In the genomic region with DNA sequence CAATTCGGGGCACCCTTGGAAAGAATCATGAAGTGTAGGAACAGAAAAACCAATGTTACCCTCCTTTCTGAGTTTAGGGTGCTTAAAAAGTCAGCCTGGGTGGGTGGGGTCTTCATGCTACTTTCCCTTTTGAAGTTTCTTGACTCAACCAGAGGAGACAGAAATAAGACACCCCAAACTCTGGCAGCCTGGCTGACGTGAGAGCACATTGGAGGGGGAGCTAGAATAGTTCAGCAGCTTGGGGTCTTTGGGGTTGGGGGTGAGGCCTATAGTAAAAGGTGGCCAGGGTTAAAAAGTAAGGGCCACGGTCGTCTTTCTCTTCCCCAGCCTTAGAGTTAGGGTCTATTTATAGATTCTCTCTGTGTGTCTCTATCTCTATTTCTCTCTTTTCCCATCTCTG, we compare ENCODE assay signal across 15 mouse cellular contexts. TPM values are rescaled to one million over a fixed set of nuclear protein-coding genes. Genes with fewer than 3 reads are reported as not detected.
DNase-seq lines count a peak whose midpoint lies in the region; ATAC-seq and TF ChIP-seq lines count a peak whose summit lies in the region.
"Had no signal": no experiment of that assay in that cellular context is flagged by ENCODE, and none has a peak within 500 bp of the region (broad histone marks: within the 10 kb centered on the region; RNA-seq: fewer than 3 reads in every experiment).

No protein-coding gene starts in this region.

- no peaks in the 10 kb centered on the region for H3K36me3 ChIP-seq in neural tube, embryonic 13.5 days
- H3K36me3 ChIP-seq in neural tube, embryonic 15.5 days: no peaks in the 10 kb centered on the region
- no peaks in the 10 kb centered on the region for H3K36me3 ChIP-seq in hindbrain, embryonic 11.5 days (ENCODE audit: control insufficient read depth, insufficient read depth, low read length)
- H3K36me3 ChIP-seq in limb, embryonic 15.5 days: no peaks in the 10 kb centered on the region
- no peaks in the 10 kb centered on the region for H3K36me3 ChIP-seq in midbrain, postnatal 0 days (ENCODE audit: insufficient read depth, low read length)
- no peaks in the 10 kb centered on the region for H3K36me3 ChIP-seq in heart, embryonic 12.5 days
- H3K36me3 ChIP-seq: heart, embryonic 13.5 days had no signal

- H3K4me1 ChIP-seq in neural tube, embryonic 13.5 days (replicated peaks): peaks cover 56% of the 10 kb centered on the region
- H3K4me1 ChIP-seq in neural tube, embryonic 15.5 days: peaks cover 49% of the 10 kb centered on the region
- H3K4me1 ChIP-seq in hindbrain, embryonic 11.5 days (replicated peaks; ENCODE audit: control insufficient read depth, insufficient read depth, low read length): peaks cover 18% of the 10 kb centered on the region
- peaks cover 59% of the 10 kb centered on the region for H3K4me1 ChIP-seq in limb, embryonic 15.5 days
- H3K4me1 ChIP-seq in midbrain, postnatal 0 days (ENCODE audit: insufficient read depth, low read length): peaks cover 5% of the 10 kb centered on the region
- H3K4me1 ChIP-seq in heart, embryonic 12.5 days (replicated peaks): peaks cover 40% of the 10 kb centered on the region

- no peak overlapping the region for H3K9ac ChIP-seq in neural tube, embryonic 13.5 days
- H3K9ac ChIP-seq in neural tube, embryonic 15.5 days (replicated peaks): no peak overlapping the region
- no peak overlapping the region for H3K9ac ChIP-seq in hindbrain, embryonic 11.5 days (ENCODE audit: low read depth, low read length)
- no peak overlapping the region for H3K9ac ChIP-seq in limb, embryonic 15.5 days
- no peak overlapping the region for H3K9ac ChIP-seq in midbrain, postnatal 0 days (replicated peaks; ENCODE audit: low read length, poor library complexity, severe bottlenecking)
- H3K9ac ChIP-seq in heart, embryonic 12.5 days: no peak overlapping the region
- H3K9ac ChIP-seq: heart, embryonic 13.5 days had no signal

- ATAC-seq in neural tube, embryonic 13.5 days (ENCODE audit: low read depth): no peak
- ATAC-seq in neural tube, embryonic 15.5 days (ENCODE audit: low FRiP score): no peak
- ATAC-seq in hindbrain, embryonic 11.5 days (ENCODE audit: low FRiP score): no peak
- ATAC-seq in limb, embryonic 15.5 days (ENCODE audit: insufficient number of reproducible peaks, low FRiP score, low TSS enrichment, low read depth): no peak
- ATAC-seq in midbrain, postnatal 0 days (ENCODE audit: low FRiP score): no peak
- no peak for ATAC-seq in heart, embryonic 12.5 days (ENCODE audit: insufficient number of reproducible peaks, low FRiP score)

- no peaks in the 10 kb centered on the region for H3K9me3 ChIP-seq in neural tube, embryonic 13.5 days
- no peaks in the 10 kb centered on the region for H3K9me3 ChIP-seq in neural tube, embryonic 15.5 days (replicated peaks)
- no peaks in the 10 kb centered on the region for H3K9me3 ChIP-seq in hindbrain, embryonic 11.5 days (ENCODE audit: control insufficient read depth, low read length)
- no peaks in the 10 kb centered on the region for H3K9me3 ChIP-seq in limb, embryonic 15.5 days
- no peaks in the 10 kb centered on the region for H3K9me3 ChIP-seq in midbrain, postnatal 0 days (ENCODE audit: low read length)
- no peaks in the 10 kb centered on the region for H3K9me3 ChIP-seq in heart, embryonic 12.5 days (replicated peaks)
- H3K9me3 ChIP-seq: heart, embryonic 13.5 days had no signal

- H3K27ac ChIP-seq in neural tube, embryonic 13.5 days (replicated peaks): no peak overlapping the region
- no peak overlapping the region for H3K27ac ChIP-seq in neural tube, embryonic 15.5 days (replicated peaks)
- H3K27ac ChIP-seq in hindbrain, embryonic 11.5 days (ENCODE audit: low read depth, low read length): no peak overlapping the region
- no peak overlapping the region for H3K27ac ChIP-seq in limb, embryonic 15.5 days
- peak overlapping the region; percentile 79; the same call in 1 of the 2 replicates for H3K27ac ChIP-seq in midbrain, postnatal 0 days (ENCODE audit: low read depth, low read length)
- H3K27ac ChIP-seq in heart, embryonic 12.5 days (ENCODE audit: poor library complexity, severe bottlenecking): no peak overlapping the region
- H3K27ac ChIP-seq: heart, embryonic 13.5 days; stomach, postnatal 0 days had no signal

- no peak for DNase-seq in hindbrain, embryonic 11.5 days (ENCODE audit: low spot score)
- no peak for DNase-seq in midbrain, postnatal 0 days (ENCODE audit: low spot score)
- no peak for DNase-seq in gastrocnemius, postnatal 4 days (ENCODE audit: low spot score in 2 of 2)
- DNase-seq in cerebellum, adult 11-12 months: no peak
- DNase-seq: cerebellum, postnatal 25 days; kidney, postnatal 25 days had no signal

- H3K4me3 ChIP-seq in neural tube, embryonic 13.5 days: 0 out of 2 replicates have a peak overlapping the region, but pooled peaks have one; percentile 37
- no peak overlapping the region for H3K4me3 ChIP-seq in neural tube, embryonic 15.5 days (replicated peaks)
- peak overlapping the region; percentile 39; the same call in 1 of the 2 replicates for H3K4me3 ChIP-seq in hindbrain, embryonic 11.5 days (ENCODE audit: low read depth, low read length)
- H3K4me3 ChIP-seq in limb, embryonic 15.5 days: peak overlapping the region; percentile 58
- peak overlapping the region; percentile 55 for H3K4me3 ChIP-seq in midbrain, postnatal 0 days (ENCODE audit: low read depth, low read length)
- H3K4me3 ChIP-seq in heart, embryonic 12.5 days: no peak overlapping the region
- H3K4me3 ChIP-seq: heart, embryonic 13.5 days had no signal

- no peak for TF ChIP-seq CTCF in midbrain, postnatal 0 days (IDR thresholded peaks at IDR 0.05)

- H3K27me3 ChIP-seq in neural tube, embryonic 13.5 days: peaks cover 99% of the 10 kb centered on the region
- peaks cover 95% of the 10 kb centered on the region for H3K27me3 ChIP-seq in neural tube, embryonic 15.5 days (replicated peaks)
- H3K27me3 ChIP-seq in hindbrain, embryonic 11.5 days (ENCODE audit: control insufficient read depth, insufficient read depth, low read length): peaks cover 93% of the 10 kb centered on the region
- peaks cover 93% of the 10 kb centered on the region for H3K27me3 ChIP-seq in limb, embryonic 15.5 days
- H3K27me3 ChIP-seq in midbrain, postnatal 0 days (ENCODE audit: insufficient read depth, low read length): peaks cover 69% of the 10 kb centered on the region
- peaks cover 89% of the 10 kb centered on the region for H3K27me3 ChIP-seq in heart, embryonic 12.5 days (replicated peaks)

- 10% methylated on average over 4 of the region's 4 CpGs for WGBS in neural tube, embryonic 13.5 days
- WGBS in neural tube, embryonic 15.5 days: 6% methylated on average over 4 of the region's 4 CpGs
- 8% methylated on average over 4 of the region's 4 CpGs for WGBS in hindbrain, embryonic 11.5 days
- 47% methylated on average over 4 of the region's 4 CpGs for WGBS in limb, embryonic 15.5 days
- 26% methylated on average over 4 of the region's 4 CpGs for WGBS in midbrain, postnatal 0 days
- WGBS in heart, embryonic 12.5 days: 10% methylated on average over 4 of the region's 4 CpGs

- peak overlapping the region; percentile 27; the same call in 1 of the 2 replicates for H3K4me2 ChIP-seq in neural tube, embryonic 13.5 days
- H3K4me2 ChIP-seq in neural tube, embryonic 15.5 days: no peak overlapping the region
- no peak overlapping the region; the same call in 1 of the 2 replicates for H3K4me2 ChIP-seq in hindbrain, embryonic 11.5 days (replicated peaks; ENCODE audit: low read depth, low read length)
- H3K4me2 ChIP-seq in limb, embryonic 15.5 days: peak overlapping the region; percentile 87
- H3K4me2 ChIP-seq in midbrain, postnatal 0 days (ENCODE audit: low read depth, low read length, poor library complexity, severe bottlenecking): peak overlapping the region; percentile 72
- no peak overlapping the region for H3K4me2 ChIP-seq in heart, embryonic 12.5 days
- H3K4me2 ChIP-seq: heart, embryonic 13.5 days had no signal

RNA-seq across cellular contexts. Expression of gene Lhx2, which starts 14.6 kb away (rescaled TPM):
- polyA plus RNA-seq in neural tube, embryonic 13.5 days (2015; fragmentation: Nextera tagmentation; extraction: Ambion mirVana): 3.7 and 4.3 TPM in 2 replicates
- 1.6 and 3.0 TPM in 2 replicates for polyA plus RNA-seq in neural tube, embryonic 15.5 days (2015; fragmentation: Nextera tagmentation; extraction: Ambion mirVana)
- 21.9 and 24.4 TPM in 2 replicates for polyA plus RNA-seq in hindbrain, embryonic 11.5 days (2014; fragmentation: Nextera tagmentation; extraction: Ambion mirVana)
- polyA plus RNA-seq in limb, embryonic 15.5 days (2015; fragmentation: Nextera tagmentation; extraction: Ambion mirVana): 5.1 and 8.5 TPM in 2 replicates
- total RNA-seq in midbrain, postnatal 0 days (2014; rRNA removed): 77.5 and 90.1 TPM in 2 replicates
- polyA plus RNA-seq in midbrain, postnatal 0 days (2015; fragmentation: Nextera tagmentation; extraction: Ambion mirVana): 22.1 and 23.8 TPM in 2 replicates
- 0.36 and 0.70 TPM in 2 replicates for polyA plus RNA-seq in heart, embryonic 12.5 days (2016; fragmentation: Nextera tagmentation; extraction: Ambion mirVana)
- total RNA-seq in gastrocnemius, postnatal 4 days (2021): under 1 TPM; 0.78 TPM
- total RNA-seq: megakaryocyte-erythroid progenitor cell, adult 5-6 weeks had no signal
- polyA plus RNA-seq: intestine, embryonic 14.5 days; lung, embryonic 16.5 days; stomach, postnatal 0 days had no signal

Comparison
In these comparisons a context has a peak if more than half of its experiments do, and no peak if none do; other contexts are left out.
1. H3K4me2 ChIP-seq: peak in neural tube, embryonic 13.5 days (single experiment), limb, embryonic 15.5 days (single experiment) and midbrain, postnatal 0 days (single experiment); none in neural tube, embryonic 15.5 days (single experiment), hindbrain, embryonic 11.5 days (single experiment) and heart, embryonic 12.5 days (single experiment).
2. H3K4me3 ChIP-seq: peak in neural tube, embryonic 13.5 days (single experiment), hindbrain, embryonic 11.5 days (single experiment), limb, embryonic 15.5 days (single experiment) and midbrain, postnatal 0 days (single experiment); none in neural tube, embryonic 15.5 days (single experiment) and heart, embryonic 12.5 days (single experiment).